Mouse (Mus musculus) hindbrain, embryonic 12.5 days (tissue): ENCODE results near the gene Pign. TPM values are rescaled to one million over a fixed set of nuclear protein-coding genes. Genes with fewer than 3 reads are reported as not detected.

Source experiments
- ATAC-seq: fragments of 200-750 bp; cut with Nextera tagmentation; 2 replicates; pipeline ENCODE4 v1.8.0; 2017; ENCODE audit warnings: moderate TSS enrichment; ENCODE audit not compliant: low FRiP score
- H3K27ac ChIP-seq: fragments of 300-500 bp; sonication (generic); 2 replicates; pipeline ENCODE4 v1.5.1; 2016; ENCODE audit warnings: mild to moderate bottlenecking
- H3K27me3 ChIP-seq: fragments of 300-500 bp; sonication (generic); 2 replicates; pipeline ENCODE4 v1.6.1; 2016; ENCODE audit warnings: mild to moderate bottlenecking
- H3K36me3 ChIP-seq: fragments of 300-500 bp; sonication (generic); 2 replicates; pipeline ENCODE4 v1.6.1; 2016; ENCODE audit warnings: mild to moderate bottlenecking
- H3K4me1 ChIP-seq: fragments of 300-500 bp; sonication (generic); 2 replicates; pipeline ENCODE4 v1.6.1; 2016
- H3K4me2 ChIP-seq: fragments of 300-500 bp; sonication (generic); replicated peaks from 2 replicates; pipeline ENCODE4 v1.6.1; 2016; ENCODE audit warnings: mild to moderate bottlenecking
- H3K4me3 ChIP-seq: fragments of 300-500 bp; sonication (generic); 2 replicates; pipeline ENCODE4 v1.5.1; 2016; ENCODE audit warnings: mild to moderate bottlenecking
- H3K9ac ChIP-seq: fragments of 300-500 bp; sonication (generic); 2 replicates; pipeline ENCODE4 v1.6.1; 2016; ENCODE audit warnings: mild to moderate bottlenecking, moderate library complexity
- H3K9me3 ChIP-seq: fragments of 300-500 bp; sonication (generic); replicated peaks from 2 replicates; pipeline ENCODE4 v1.6.1; 2016; ENCODE audit warnings: mild to moderate bottlenecking
- WGBS: fragments of 180-500 bp; shearing (Covaris S2); methylation state at CpG from one replicate; pipeline ENCODE4 v1.1.7; 2016; 5-methylcytosine and 5-hydroxymethylcytosine counted together
- polyA plus RNA-seq: library from polyadenylated mRNA; unstranded; fragments of >200 nt; fragmentation: Nextera tagmentation; extraction: Ambion mirVana; gene quantifications from 2 replicates; pipeline ENCODE4 v1.2.1, GENCODE M21; 2016

The Pign gene
- polyA plus RNA-seq, 1 experiment from 2014 or later: 16.9 TPM

DNA sequence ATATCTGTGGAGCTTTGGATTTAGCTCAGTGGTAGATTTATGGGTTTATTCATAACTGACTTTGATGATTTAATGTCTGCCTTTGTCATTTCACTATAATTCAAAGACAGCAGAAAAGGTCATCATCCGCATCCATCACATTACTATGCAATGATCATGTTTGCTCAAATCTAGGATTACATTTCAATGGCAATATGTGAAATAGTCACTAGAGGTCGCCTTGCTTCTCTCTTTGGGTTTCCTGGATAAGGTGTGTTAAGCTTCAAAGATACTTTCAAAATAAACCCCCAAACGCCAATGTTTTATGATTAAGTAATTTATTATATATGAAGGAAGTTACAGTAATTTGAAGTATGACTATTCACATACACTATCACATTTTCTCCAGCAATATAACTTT lies 3.5 kb downstream of the Pign start:
- Histone ChIP-seq H3K9ac (no peak overlapping the region), H3K27ac (no peak overlapping the region), H3K4me2 (no peak overlapping the region), H3K9me3 (no peaks in the 10 kb centered on the region), H3K4me3 (no peak overlapping the region), H3K4me1 (peaks cover 9% of the 10 kb centered on the region), H3K36me3 (no peaks in the 10 kb centered on the region), H3K27me3 (no peaks in the 10 kb centered on the region)
- ATAC-seq: no peak
- 18% methylated on average over 3 of the region's 3 CpGs for WGBS

DNA sequence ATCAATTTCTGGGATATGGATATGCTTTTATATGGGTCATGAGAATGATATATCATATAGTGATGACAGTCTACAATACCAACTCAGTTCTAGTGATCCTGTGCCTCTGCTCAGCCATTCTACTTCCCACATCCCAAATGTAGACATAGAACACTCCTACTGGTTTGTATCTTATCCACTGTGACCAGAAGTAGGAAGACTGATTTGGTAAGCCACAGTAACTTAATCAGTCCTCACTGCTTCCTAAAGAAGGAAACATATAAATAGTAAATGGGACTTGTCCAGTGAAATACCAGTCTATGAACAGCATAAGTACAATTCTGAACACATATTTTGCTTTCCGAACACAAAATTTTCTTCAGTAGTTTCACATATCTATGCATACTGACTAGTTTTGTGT lies 9.5 kb downstream of the Pign start:
- Histone ChIP-seq H3K9me3 (no peaks in the 10 kb centered on the region), H3K4me2 (no peak overlapping the region), H3K27ac (no peak overlapping the region), H3K4me1 (no peaks in the 10 kb centered on the region), H3K4me3 (no peak overlapping the region), H3K9ac (no peak overlapping the region), H3K27me3 (no peaks in the 10 kb centered on the region), H3K36me3 (no peaks in the 10 kb centered on the region)
- 95% methylated on average over 1 of the region's 1 CpGs for WGBS
- no peak for ATAC-seq

DNA sequence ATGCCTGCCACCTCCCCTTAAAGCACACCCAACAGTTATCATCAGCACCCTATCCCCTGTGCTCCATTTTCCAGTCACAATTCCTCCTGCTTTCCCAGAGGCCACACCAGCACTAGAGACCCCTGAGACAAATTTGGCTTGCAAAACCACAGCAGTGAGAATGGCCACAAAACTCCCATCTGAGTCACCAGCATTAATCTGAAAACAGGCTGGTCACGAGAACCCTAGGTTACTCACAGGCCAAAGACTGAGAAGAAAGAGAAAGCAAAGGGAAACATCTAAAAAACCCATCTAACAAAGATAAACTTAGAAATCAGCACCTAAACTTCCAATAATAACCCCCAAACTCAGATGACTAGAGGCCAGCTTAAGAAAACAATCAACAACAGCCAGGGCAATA lies 12.8 kb downstream of the Pign start:
- WGBS: 95% methylated on average over 1 of the region's 1 CpGs
- H3K36me3 ChIP-seq: peaks cover 11% of the 10 kb centered on the region

DNA sequence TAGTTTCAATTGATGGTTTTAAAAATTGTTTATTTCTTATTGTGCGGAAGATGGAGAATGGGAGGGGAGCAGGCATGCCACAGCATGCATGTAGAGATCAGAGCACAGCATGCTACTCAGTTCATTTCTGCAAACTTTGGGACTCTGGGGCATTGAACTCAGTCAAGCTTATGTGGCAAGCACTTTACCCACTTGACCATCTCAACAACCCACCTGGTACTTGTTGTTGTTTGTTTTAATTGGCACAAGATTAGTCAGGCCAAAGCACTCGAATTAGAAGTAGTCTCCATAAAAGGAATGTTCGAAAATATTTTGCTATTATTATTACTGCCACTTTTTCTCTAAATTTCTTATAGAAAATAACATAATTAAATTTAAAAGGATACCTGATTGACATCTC lies 19.4 kb downstream of the Pign start:
- WGBS: 92% methylated on average over 3 of the region's 3 CpGs

More for the DNA sequence above, 12.8 kb downstream of the Pign start:
- no peak overlapping the region for H3K4me3 ChIP-seq
- H3K4me2 ChIP-seq: no peak overlapping the region
- H3K9me3 ChIP-seq: no peaks in the 10 kb centered on the region
- no peak for ATAC-seq
- no peaks in the 10 kb centered on the region for H3K27me3 ChIP-seq
- no peak overlapping the region for H3K9ac ChIP-seq
- H3K4me1 ChIP-seq: no peaks in the 10 kb centered on the region
- H3K27ac ChIP-seq: no peak overlapping the region

GRCm38 (mm10) chr1:105630481-105630880 lies 33.0 kb downstream of the Pign start:
- H3K4me3 ChIP-seq: no peak overlapping the region
- no peak overlapping the region for H3K9ac ChIP-seq
- no peaks in the 10 kb centered on the region for H3K4me1 ChIP-seq
- 46% methylated on average over 3 of the region's 3 CpGs for WGBS
- H3K9me3 ChIP-seq: no peaks in the 10 kb centered on the region
- ATAC-seq: peak; percentile 29; the same call in 1 of the 2 replicates
- H3K36me3 ChIP-seq: no peaks in the 10 kb centered on the region
- H3K27ac ChIP-seq: no peak overlapping the region
- no peak overlapping the region for H3K4me2 ChIP-seq
- no peaks in the 10 kb centered on the region for H3K27me3 ChIP-seq

More for the DNA sequence above, 19.4 kb downstream of the Pign start:
- H3K36me3 ChIP-seq: peaks cover 19% of the 10 kb centered on the region
- no peak overlapping the region for H3K4me2 ChIP-seq
- H3K27me3 ChIP-seq: no peaks in the 10 kb centered on the region
- no peaks in the 10 kb centered on the region for H3K4me1 ChIP-seq
- H3K4me3 ChIP-seq: no peak overlapping the region
- no peak for ATAC-seq
- no peak overlapping the region for H3K9ac ChIP-seq
- H3K27ac ChIP-seq: no peak overlapping the region
- no peaks in the 10 kb centered on the region for H3K9me3 ChIP-seq

DNA sequence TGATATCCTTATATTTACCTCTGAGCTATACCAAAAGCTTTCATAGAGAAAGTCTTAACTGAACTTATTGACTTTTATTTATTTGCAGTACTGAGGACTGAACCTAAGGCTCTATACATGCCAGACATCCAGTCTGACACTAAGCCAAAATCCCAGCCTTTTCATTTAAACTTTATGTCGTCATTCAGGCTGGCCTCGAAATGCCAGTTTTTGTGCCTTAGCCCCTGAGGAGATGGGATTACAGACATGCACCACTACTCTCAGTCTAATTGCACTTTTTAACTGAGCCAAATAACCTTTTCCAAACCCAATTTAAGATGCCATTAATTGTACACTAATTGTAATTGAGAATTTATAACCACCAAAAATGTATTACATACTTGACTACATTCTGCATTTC lies 73.8 kb downstream of the Pign start:
- Histone ChIP-seq H3K4me2 (no peak overlapping the region), H3K9ac (no peak overlapping the region), H3K36me3 (0 out of 2 replicates have a peak, but pooled peaks cover 3% of the 10 kb centered on the region), H3K4me1 (no peaks in the 10 kb centered on the region), H3K27me3 (no peaks in the 10 kb centered on the region), H3K4me3 (no peak overlapping the region), H3K9me3 (no peaks in the 10 kb centered on the region), H3K27ac (no peak overlapping the region)
- ATAC-seq: no peak
- WGBS: 72% methylated on average over 2 of the region's 2 CpGs

GRCm38 (mm10) chr1:105588697-105589096 lies 74.8 kb downstream of the Pign start:
- Histone ChIP-seq H3K4me2 (no peak overlapping the region), H3K27me3 (no peaks in the 10 kb centered on the region), H3K4me3 (no peak overlapping the region), H3K4me1 (no peaks in the 10 kb centered on the region), H3K9ac (no peak overlapping the region), H3K9me3 (no peaks in the 10 kb centered on the region), H3K36me3 (0 out of 2 replicates have a peak, but pooled peaks cover 3% of the 10 kb centered on the region), H3K27ac (no peak overlapping the region)
- ATAC-seq: no peak
- WGBS: 85% methylated on average over 5 of the region's 5 CpGs

GRCm38 (mm10) chr1:105582800-105583199 lies 80.7 kb downstream of the Pign start:
- no peak overlapping the region for H3K27ac ChIP-seq
- 79% methylated on average over 1 of the region's 1 CpGs for WGBS
- H3K4me1 ChIP-seq: no peaks in the 10 kb centered on the region
- H3K36me3 ChIP-seq: peaks cover 7% of the 10 kb centered on the region; the same call in 1 of the 2 replicates
- no peaks in the 10 kb centered on the region for H3K9me3 ChIP-seq
- H3K27me3 ChIP-seq: no peaks in the 10 kb centered on the region
- ATAC-seq: no peak
- H3K4me2 ChIP-seq: no peak overlapping the region
- no peak overlapping the region for H3K9ac ChIP-seq
- no peak overlapping the region for H3K4me3 ChIP-seq

GRCm38 (mm10) chr1:105580909-105581308 lies 82.6 kb downstream of the Pign start:
- ATAC-seq: no peak
- Histone ChIP-seq H3K36me3 (peaks cover 12% of the 10 kb centered on the region; the same call in 1 of the 2 replicates), H3K9me3 (no peaks in the 10 kb centered on the region), H3K27ac (no peak overlapping the region), H3K27me3 (no peaks in the 10 kb centered on the region), H3K9ac (no peak overlapping the region), H3K4me3 (no peak overlapping the region), H3K4me2 (no peak overlapping the region), H3K4me1 (no peaks in the 10 kb centered on the region)
- 70% methylated on average over 2 of the region's 2 CpGs for WGBS

DNA sequence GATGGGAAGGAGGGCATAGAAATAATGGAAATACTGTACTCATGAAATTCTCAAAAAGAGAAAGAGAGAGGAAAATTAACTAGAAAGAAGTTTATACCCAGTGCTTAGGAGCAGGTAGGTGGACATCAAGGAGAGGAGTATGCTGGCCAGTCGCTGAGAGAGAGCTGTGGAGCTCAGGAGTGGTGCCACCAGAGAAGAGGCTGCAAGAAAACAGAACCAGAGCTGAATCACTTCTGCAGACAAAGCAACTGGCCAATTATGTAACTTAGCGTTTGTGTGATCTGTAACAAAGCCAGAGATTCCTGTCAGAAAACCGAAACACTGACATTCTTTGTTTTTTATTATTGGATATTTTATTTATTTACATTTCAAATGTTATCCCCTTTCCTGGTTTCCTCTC lies 97.4 kb downstream of the Pign start:
- Histone ChIP-seq H3K9ac (no peak overlapping the region), H3K4me1 (no peaks in the 10 kb centered on the region), H3K4me3 (no peak overlapping the region), H3K27ac (no peak overlapping the region), H3K27me3 (no peaks in the 10 kb centered on the region), H3K9me3 (no peaks in the 10 kb centered on the region), H3K36me3 (peaks cover 12% of the 10 kb centered on the region), H3K4me2 (no peak overlapping the region)
- no peak for ATAC-seq
- 90% methylated on average over 3 of the region's 3 CpGs for WGBS

GRCm38 (mm10) chr1:105564289-105564688 lies 99.2 kb downstream of the Pign start:
- Histone ChIP-seq H3K4me2 (no peak overlapping the region), H3K27ac (no peak overlapping the region), H3K36me3 (peaks cover 12% of the 10 kb centered on the region), H3K4me1 (no peaks in the 10 kb centered on the region), H3K4me3 (no peak overlapping the region), H3K9ac (no peak overlapping the region), H3K27me3 (no peaks in the 10 kb centered on the region), H3K9me3 (no peaks in the 10 kb centered on the region)
- WGBS: 93% methylated on average over 1 of the region's 1 CpGs
- ATAC-seq: no peak

DNA sequence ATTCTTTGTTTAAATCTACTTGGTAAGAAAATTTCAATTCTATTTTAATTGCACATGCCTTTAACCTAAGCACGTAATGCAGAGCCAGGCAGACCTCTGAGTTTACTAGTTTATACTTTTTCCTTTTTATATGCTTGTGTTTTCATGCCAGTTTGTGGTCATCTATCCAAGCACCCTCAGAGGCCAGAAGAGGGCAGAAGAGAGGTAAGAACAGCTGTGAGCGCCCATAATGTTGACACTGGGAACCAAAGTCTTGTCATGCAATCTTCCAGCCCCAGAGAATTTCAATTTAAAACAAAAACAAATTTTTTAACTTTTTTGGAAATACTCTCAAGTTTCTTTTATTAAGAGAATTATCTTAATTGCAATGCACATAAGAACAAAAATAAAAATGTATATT lies 99.7 kb downstream of the Pign start:
- WGBS: 87% methylated on average over 2 of the region's 2 CpGs
- H3K4me3 ChIP-seq: no peak overlapping the region

GRCm38 (mm10) chr1:105556078-105556477 lies 107.4 kb downstream of the Pign start:
- H3K4me3 ChIP-seq: no peak overlapping the region
- no peaks in the 10 kb centered on the region for H3K4me1 ChIP-seq
- no peaks in the 10 kb centered on the region for H3K36me3 ChIP-seq
- H3K27me3 ChIP-seq: no peaks in the 10 kb centered on the region
- H3K4me2 ChIP-seq: no peak overlapping the region
- no peak overlapping the region for H3K27ac ChIP-seq
- no peaks in the 10 kb centered on the region for H3K9me3 ChIP-seq
- no peak for ATAC-seq
- H3K9ac ChIP-seq: no peak overlapping the region

More for the DNA sequence above, 99.7 kb downstream of the Pign start:
- no peak overlapping the region for H3K9ac ChIP-seq
- H3K27me3 ChIP-seq: no peaks in the 10 kb centered on the region
- H3K27ac ChIP-seq: no peak overlapping the region
- H3K4me1 ChIP-seq: no peaks in the 10 kb centered on the region
- H3K36me3 ChIP-seq: peaks cover 12% of the 10 kb centered on the region
- no peaks in the 10 kb centered on the region for H3K9me3 ChIP-seq
- H3K4me2 ChIP-seq: no peak overlapping the region
- no peak for ATAC-seq
